Mouse (Mus musculus) mesoderm, embryonic 11.5 days (tissue): ENCODE results near the gene Kif6.

ENCODE experiments used
- DNase-seq: peaks from one replicate; pipeline ENCODE4 v3.0.0-alpha.2; 2012; ENCODE audit warnings: low read depth, low spot score

Gene Kif6

GRCm38 (mm10) chr17:49788187-49788974, 173.4 kb downstream of the Kif6 start:
- DNase-seq, result no peak

- DNase-seq, result no peak
Measured at GRCm38 (mm10) chr17:49791546-49791945, 176.6 kb downstream of the Kif6 start.

- DNase-seq, result no peak
Measured at GRCm38 (mm10) chr17:49792217-49792743, 177.3 kb downstream of the Kif6 start.

GRCm38 (mm10) chr17:49792946-49793345, 178.0 kb downstream of the Kif6 start:
- DNase-seq, result no peak

GRCm38 (mm10) chr17:49793965-49794364, 179.0 kb downstream of the Kif6 start:
- no peak for DNase-seq

GRCm38 (mm10) chr17:49795241-49795640, 180.3 kb downstream of the Kif6 start:
- DNase-seq, result no peak

- no peak for DNase-seq
Measured at GRCm38 (mm10) chr17:49796116-49796515, 181.2 kb downstream of the Kif6 start.

- no peak for DNase-seq
Measured at GRCm38 (mm10) chr17:49799168-49799567, 184.2 kb downstream of the Kif6 start.

GRCm38 (mm10) chr17:49800157-49800556, 185.2 kb downstream of the Kif6 start:
- DNase-seq, result no peak

GRCm38 (mm10) chr17:49807461-49807860, 192.5 kb downstream of the Kif6 start:
- no peak for DNase-seq

- DNase-seq, result no peak
Measured at GRCm38 (mm10) chr17:49808712-49809343, 193.9 kb downstream of the Kif6 start.

GRCm38 (mm10) chr17:49813893-49814640, 199.1 kb downstream of the Kif6 start:
- DNase-seq, result no peak

- peak; percentile 55 for DNase-seq
Measured at GRCm38 (mm10) chr17:49816067-49816565, 201.2 kb downstream of the Kif6 start.

GRCm38 (mm10) chr17:49816703-49817102, 201.8 kb downstream of the Kif6 start:
- DNase-seq, result peak; percentile 44

- no peak for DNase-seq
Measured at GRCm38 (mm10) chr17:49820203-49820602, 205.3 kb downstream of the Kif6 start.

- DNase-seq, result no peak
Measured at GRCm38 (mm10) chr17:49824142-49824840, 209.4 kb downstream of the Kif6 start.

GRCm38 (mm10) chr17:49824841-49825450, 210.0 kb downstream of the Kif6 start:
- DNase-seq, result no peak

GRCm38 (mm10) chr17:49825831-49826230, 210.9 kb downstream of the Kif6 start:
- DNase-seq, result no peak

- no peak for DNase-seq
Measured at GRCm38 (mm10) chr17:49831745-49832144, 216.8 kb downstream of the Kif6 start.

GRCm38 (mm10) chr17:49834044-49834545, 219.2 kb downstream of the Kif6 start:
- DNase-seq, result no peak

- no peak for DNase-seq
Measured at GRCm38 (mm10) chr17:49837417-49837816, 222.5 kb downstream of the Kif6 start.
